Mouse (Mus musculus) activated CD4-positive, CD25-positive, alpha-beta regulatory T cell, adult 4 months (primary cell): ENCODE data around the gene Fryl. TPM values are rescaled to one million over a fixed set of nuclear protein-coding genes. Genes with fewer than 3 reads are reported as not detected.

ENCODE experiments used
- ATAC-seq: one replicate; pipeline ENCODE4 v1.8.0; 2017
- polyA plus RNA-seq, 2 experiments: library from polyadenylated mRNA; unstranded; fragments of 100-300 nt; shearing (Covaris generic); gene quantifications; one replicate each; pipeline ENCODE4 v1.2.1; 2017

Fryl gene
- polyA plus RNA-seq, result 10 to 100 TPM; 90.0 to 92.4 TPM

- peak; percentile 93 for ATAC-seq
These were observed at the start of gene Fryl for GRCm38 (mm10) chr5:73256352-73257065. TSS of gene Fryl (minus strand) at chr5:73256619.

DNA sequence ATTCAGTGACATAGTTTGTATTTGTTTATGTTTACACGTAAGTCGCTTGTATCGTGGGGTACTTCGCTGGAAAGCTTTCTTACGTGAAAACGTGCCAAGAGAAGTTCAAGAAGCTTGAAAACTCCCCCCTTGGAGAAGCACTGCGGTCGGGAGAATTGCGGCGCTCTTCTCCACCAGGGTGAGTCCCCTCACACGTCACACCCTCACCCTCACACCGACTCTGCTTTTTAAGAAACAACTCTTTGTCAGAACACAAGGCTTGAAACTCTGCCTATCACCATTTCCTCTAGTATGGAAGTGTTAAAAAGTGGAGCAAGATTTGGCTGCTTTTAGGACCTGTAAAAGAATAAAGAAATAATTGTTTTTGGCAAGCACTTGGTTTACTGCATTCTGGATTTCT is 48.1 kb upstream of the Fryl start:
- no peak for ATAC-seq

GRCm38 (mm10) chr5:73301601-73302307 is 45.3 kb upstream of the Fryl start:
- ATAC-seq, result no peak

GRCm38 (mm10) chr5:73295916-73296315 is 39.5 kb upstream of the Fryl start:
- no peak for ATAC-seq

GRCm38 (mm10) chr5:73295016-73295415 is 38.6 kb upstream of the Fryl start:
- no peak for ATAC-seq

- ATAC-seq, result peak; percentile 21
These were observed 37.0 kb upstream of the Fryl start for GRCm38 (mm10) chr5:73293458-73293827.

DNA sequence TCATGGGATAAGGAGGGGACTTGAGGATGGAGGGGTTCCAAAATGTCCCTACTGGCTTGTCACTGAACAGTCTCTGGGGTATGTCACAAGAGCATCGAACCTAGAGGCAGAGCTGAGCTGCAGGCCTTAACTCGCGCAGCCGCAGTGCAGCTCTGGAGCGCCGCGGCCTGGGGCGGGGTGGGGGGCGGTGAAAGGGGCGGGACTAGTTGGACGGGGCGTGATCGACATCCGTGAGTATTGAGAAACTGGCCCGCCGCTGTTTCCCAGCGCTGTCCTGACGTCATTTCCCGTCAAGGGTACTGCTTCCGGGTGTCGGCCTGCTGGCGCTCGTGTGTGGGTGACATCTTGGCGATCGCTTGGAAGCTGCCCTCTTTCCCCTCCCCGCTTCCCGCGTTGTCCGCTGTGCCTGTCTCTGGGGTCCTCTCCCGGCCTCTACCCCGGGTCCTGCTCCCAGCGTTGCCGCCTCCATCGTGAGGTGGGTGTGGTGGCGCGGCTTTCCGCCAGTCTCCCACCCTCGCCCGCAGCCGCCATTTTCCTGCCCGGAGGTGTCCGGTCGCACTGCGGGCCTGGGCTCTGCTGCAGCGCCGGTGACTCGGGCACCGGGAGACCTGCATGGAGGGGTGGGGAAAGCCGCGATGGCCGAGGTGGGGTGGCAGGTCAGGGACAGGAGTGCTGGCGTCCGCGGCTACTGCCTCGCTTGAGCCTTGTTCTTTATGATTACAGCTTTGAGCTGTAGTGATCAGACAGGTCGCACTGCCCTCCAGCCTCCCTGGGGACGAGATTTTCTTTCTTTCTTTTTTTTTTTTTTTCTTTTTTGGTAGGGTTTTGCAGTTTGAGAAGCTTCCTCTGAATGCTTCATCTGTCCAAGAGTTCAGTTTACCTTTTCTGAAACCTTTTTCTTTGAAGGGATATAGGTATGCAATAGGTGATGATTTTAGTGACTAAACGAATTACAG is 36.4 kb upstream of the Fryl start, which contains the start of gene Ociad1:
TSS of gene Ociad1 (plus strand) at position 283 of the 956 bp plus-strand sequence.
- ATAC-seq, result peak; percentile 99

- ATAC-seq, result no peak
These were observed 33.5 kb upstream of the Fryl start for GRCm38 (mm10) chr5:73289900-73290299.

- peak; percentile 92 for ATAC-seq
These were observed 30.2 kb upstream of the Fryl start for GRCm38 (mm10) chr5:73286603-73287002.

GRCm38 (mm10) chr5:73285470-73285978 is 29.1 kb upstream of the Fryl start:
- peak; percentile 44 for ATAC-seq

DNA sequence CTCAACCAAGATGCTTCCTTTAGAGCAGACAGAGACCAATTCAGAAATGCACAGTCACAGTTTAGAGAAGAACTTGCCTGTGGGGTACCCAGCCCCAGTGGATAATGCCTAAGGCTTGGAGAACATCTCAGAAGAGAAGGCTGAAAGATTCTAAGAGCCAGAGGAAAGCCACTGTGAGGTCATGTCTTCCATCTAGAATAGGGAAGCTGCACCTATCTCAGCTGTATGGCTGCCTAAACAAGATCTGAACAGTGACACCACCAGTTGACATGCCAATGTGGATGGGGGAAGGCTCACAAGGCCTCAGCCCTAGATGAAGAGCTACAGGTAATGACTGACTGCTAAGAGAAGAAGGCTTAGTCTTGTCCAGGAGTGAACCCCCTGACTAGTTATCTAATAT is 27.6 kb upstream of the Fryl start:
- no peak for ATAC-seq

DNA sequence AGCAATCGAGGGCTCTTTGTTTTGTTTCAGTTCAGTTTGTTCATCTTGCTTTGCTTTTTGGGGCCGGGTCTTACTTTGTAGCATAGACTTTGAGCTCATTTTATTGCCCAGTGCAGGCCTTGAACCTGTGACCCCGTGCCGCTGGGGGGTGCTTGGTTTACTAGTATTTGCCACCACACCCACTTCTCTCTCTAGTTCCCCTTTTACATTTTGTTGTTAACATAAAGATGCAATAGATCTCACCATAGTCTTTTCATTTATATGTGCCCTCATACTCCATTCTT is 24.1 kb upstream of the Fryl start:
- no peak for ATAC-seq

GRCm38 (mm10) chr5:73279732-73280566 is 23.5 kb upstream of the Fryl start:
- ATAC-seq, result no peak

DNA sequence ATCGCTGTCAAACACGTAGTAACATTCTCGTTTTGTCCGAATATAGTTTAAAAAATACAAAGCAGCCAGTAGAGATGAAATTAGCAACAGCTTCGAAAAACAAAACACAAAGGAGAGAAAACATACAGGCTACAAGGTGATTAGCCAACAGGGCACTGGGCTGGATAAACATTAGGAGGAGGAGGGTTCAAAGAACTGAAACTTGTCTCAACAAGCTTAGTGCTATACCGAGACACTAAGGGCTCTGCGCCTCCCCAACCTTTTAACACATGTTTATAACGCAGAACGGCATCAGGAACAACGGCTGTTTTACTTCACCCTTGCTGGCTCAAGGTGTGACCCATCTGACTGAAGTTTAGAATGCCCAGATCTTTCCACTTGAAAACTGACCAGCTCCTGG is 22.8 kb upstream of the Fryl start:
- no peak for ATAC-seq

- no peak for ATAC-seq
These were observed 18.5 kb upstream of the Fryl start for GRCm38 (mm10) chr5:73274941-73275340.

- ATAC-seq, result no peak
These were observed 16.8 kb upstream of the Fryl start for GRCm38 (mm10) chr5:73273171-73273570.

- ATAC-seq, result no peak
These were observed 14.2 kb upstream of the Fryl start for GRCm38 (mm10) chr5:73270612-73271011.

GRCm38 (mm10) chr5:73268636-73269213 is 12.3 kb upstream of the Fryl start:
- ATAC-seq, result no peak

DNA sequence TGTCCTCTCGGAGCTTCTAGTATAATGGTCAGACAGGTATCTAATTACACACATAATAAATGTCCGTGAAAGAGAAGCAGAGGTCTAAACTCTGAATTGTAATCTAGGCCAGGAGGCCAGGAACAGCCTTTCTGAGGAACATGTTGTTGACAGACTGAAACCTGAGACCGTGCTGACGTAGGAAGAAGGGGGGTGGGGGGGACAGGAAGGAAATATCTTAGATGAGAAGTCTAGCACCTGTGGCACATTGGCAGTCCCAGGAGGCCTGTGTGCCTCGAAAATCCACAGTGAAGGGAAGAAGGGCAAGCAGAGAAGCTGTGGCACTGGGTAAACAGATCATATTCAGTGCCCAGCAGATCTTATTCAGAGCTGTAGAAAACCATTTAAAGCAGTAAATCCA is 9.0 kb upstream of the Fryl start:
- ATAC-seq, result peak; percentile 98

DNA sequence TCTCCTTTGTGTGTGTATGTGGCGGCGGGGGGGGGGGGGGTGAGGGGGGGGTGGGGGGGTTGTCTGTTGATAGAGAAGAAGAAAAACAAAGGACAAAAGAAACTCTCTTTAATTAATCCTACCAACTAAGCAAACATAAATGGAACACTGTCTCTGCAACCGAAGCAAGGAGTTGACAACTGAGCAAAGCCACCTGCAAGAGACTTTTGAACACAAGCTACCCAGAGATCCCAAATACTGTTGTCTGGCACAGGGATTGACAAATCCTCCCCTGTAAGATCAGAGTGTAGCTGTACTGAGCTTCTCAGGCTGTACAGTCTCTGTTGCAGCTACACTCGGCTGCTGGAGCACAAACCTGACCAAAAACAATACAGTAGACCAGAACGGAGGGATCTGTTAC is 7.7 kb upstream of the Fryl start:
- no peak for ATAC-seq

GRCm38 (mm10) chr5:73257723-73258122 is 1.3 kb upstream of the Fryl start:
- ATAC-seq, result no peak

DNA sequence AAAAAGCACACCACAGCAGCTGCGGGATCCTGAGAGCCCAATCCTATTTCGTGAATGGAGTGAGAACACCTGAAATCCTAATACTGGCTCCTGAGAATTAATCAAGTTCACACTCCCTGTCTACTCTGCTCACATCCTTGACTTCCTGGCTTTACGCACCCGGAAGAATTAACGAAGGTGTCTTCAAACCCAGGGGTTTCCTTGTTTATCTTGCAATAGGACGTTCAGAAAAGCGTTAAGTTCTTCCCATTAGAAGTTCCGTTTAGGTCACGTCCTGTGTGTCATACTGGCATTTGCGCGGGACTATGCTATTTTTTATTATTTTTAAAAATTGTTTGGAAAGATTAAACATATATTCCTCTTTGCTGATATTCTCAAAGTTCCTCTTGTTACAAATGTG is 677 bp upstream of the Fryl start:
- ATAC-seq, result peak; percentile 14
